ENCODE assay signal across 8 mouse cellular contexts in the genomic region with DNA sequence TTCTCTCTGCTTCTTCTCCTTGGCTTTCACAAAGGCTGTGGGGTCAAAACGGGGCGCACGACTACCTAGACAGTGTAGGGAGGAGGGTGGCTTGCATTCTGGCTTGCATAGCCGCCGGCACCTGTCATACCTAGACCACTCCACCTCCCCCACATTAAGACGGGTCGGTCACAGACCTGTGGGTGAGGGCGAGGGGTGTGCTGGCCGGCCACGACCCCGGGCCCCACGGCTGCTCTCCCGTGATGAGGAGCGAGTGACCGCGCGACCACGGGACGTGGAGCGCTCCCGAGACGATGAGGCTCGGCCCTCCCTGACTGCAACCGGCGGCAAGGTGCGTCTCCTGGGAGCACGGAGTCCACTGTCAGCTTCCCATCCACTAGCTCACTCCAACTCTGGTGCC. TPM values are rescaled to one million over a fixed set of nuclear protein-coding genes. Genes with fewer than 3 reads are reported as not detected.
DNase-seq lines count a peak whose midpoint lies in the region; ATAC-seq lines count a peak whose summit lies in the region.

No protein-coding gene starts in this region.

- peak; percentile 25 to 35 for DNase-seq in adrenal gland, adult (ENCODE audit: inconsistent age in 2 of 2, low spot score in 1 of 2)
- DNase-seq in adrenal gland, adult 2 months, result no peak
- no peak for DNase-seq in liver, embryonic 11.5 days (ENCODE audit: low spot score)
- no peak for DNase-seq in liver
- DNase-seq in kidney, postnatal 4 days, result peak; percentile 8 to 18
- DNase-seq in frontal cortex, postnatal 25 days (ENCODE audit: low spot score in 2 of 2), result no peak
- DNase-seq in right cerebral cortex, postnatal 36 days (ENCODE audit: low spot score in 2 of 2), result no peak

- peaks cover 15% of the 10 kb centered on the region for H3K4me1 ChIP-seq in liver, embryonic 11.5 days (replicated peaks; ENCODE audit: control insufficient read depth, insufficient read depth, low read length)
- H3K4me1 ChIP-seq in neural tube, embryonic 13.5 days (replicated peaks), result peaks cover 34% of the 10 kb centered on the region

- WGBS in liver, embryonic 11.5 days, result 30% methylated on average over 27 of the region's 27 CpGs
- 27% methylated on average over 27 of the region's 27 CpGs for WGBS in neural tube, embryonic 13.5 days

- H3K9me3 ChIP-seq in liver, embryonic 11.5 days (ENCODE audit: control insufficient read depth, low read length), result no peaks in the 10 kb centered on the region
- H3K9me3 ChIP-seq in neural tube, embryonic 13.5 days, result no peaks in the 10 kb centered on the region

- H3K27ac ChIP-seq in liver, embryonic 11.5 days (ENCODE audit: low read depth, low read length), result no peak overlapping the region
- no peak overlapping the region for H3K27ac ChIP-seq in neural tube, embryonic 13.5 days (replicated peaks)

- peaks cover 18% of the 10 kb centered on the region for H3K27me3 ChIP-seq in liver, embryonic 11.5 days (replicated peaks; ENCODE audit: control insufficient read depth, insufficient read depth, low read length)
- peaks cover 13% of the 10 kb centered on the region for H3K27me3 ChIP-seq in neural tube, embryonic 13.5 days

- H3K4me2 ChIP-seq in liver, embryonic 11.5 days, result peak overlapping the region; percentile 74
- peak overlapping the region; percentile 77 for H3K4me2 ChIP-seq in neural tube, embryonic 13.5 days

- 0 out of 2 replicates have a peak, but pooled peaks have one; percentile 13 for ATAC-seq in liver, embryonic 11.5 days (replicated peaks; ENCODE audit: low FRiP score)
- ATAC-seq in neural tube, embryonic 13.5 days (ENCODE audit: low read depth), result peak; percentile 62

- no peak overlapping the region for H3K9ac ChIP-seq in liver, embryonic 11.5 days (ENCODE audit: low read depth, low read length)
- peak overlapping the region; percentile 75 for H3K9ac ChIP-seq in neural tube, embryonic 13.5 days

- H3K36me3 ChIP-seq in liver, embryonic 11.5 days (ENCODE audit: control insufficient read depth, insufficient read depth, low read length), result no peaks in the 10 kb centered on the region; the same call in 1 of the 2 replicates
- H3K36me3 ChIP-seq in neural tube, embryonic 13.5 days, result no peaks in the 10 kb centered on the region

- no peak overlapping the region for H3K4me3 ChIP-seq in liver, embryonic 11.5 days (ENCODE audit: low read depth, low read length)
- peak overlapping the region; percentile 49 for H3K4me3 ChIP-seq in neural tube, embryonic 13.5 days

RNA-seq across cellular contexts. Expression of gene Ccdc61, which starts 17.2 kb away (rescaled TPM):
- 10 to 100 TPM in 1 of 2 experiments, 1 to 10 TPM in 1; 10.0 to 10.1 TPM for total RNA-seq in adrenal gland, adult 2 months (2021)
- 28.5 and 30.2 TPM in 2 replicates for polyA plus RNA-seq in adrenal gland, adult 2 months (2012; rRNA removed)
- 20.8 and 21.1 TPM in 2 replicates for polyA plus RNA-seq in liver, embryonic 11.5 days (2014; fragmentation: Nextera tagmentation; extraction: Ambion mirVana)
- polyA plus RNA-seq in neural tube, embryonic 13.5 days (2015; fragmentation: Nextera tagmentation; extraction: Ambion mirVana), result 19.7 and 23.0 TPM in 2 replicates

RNA-seq across cellular contexts. Expression of gene Pglyrp1, which starts 21.9 kb away (rescaled TPM):
- total RNA-seq in adrenal gland, adult 2 months (2021), result 1 to 10 TPM; 1.2 TPM
- 3.6 and 5.2 TPM in 2 replicates for polyA plus RNA-seq in adrenal gland, adult 2 months (2012; rRNA removed)
- 7.9 TPM in 2 replicates for polyA plus RNA-seq in liver, embryonic 11.5 days (2014; fragmentation: Nextera tagmentation; extraction: Ambion mirVana)
- polyA plus RNA-seq in neural tube, embryonic 13.5 days (2015; fragmentation: Nextera tagmentation; extraction: Ambion mirVana), result 12.6 and 12.8 TPM in 2 replicates

RNA-seq across cellular contexts. Expression of gene Nova2, which starts 32.7 kb away (rescaled TPM):
- 1 to 10 TPM; 3.5 to 4.6 TPM for total RNA-seq in adrenal gland, adult 2 months (2021)
- polyA plus RNA-seq in adrenal gland, adult 2 months (2012; rRNA removed), result 1.7 and 1.9 TPM in 2 replicates
- 0.22 and 0.41 TPM in 2 replicates for polyA plus RNA-seq in liver, embryonic 11.5 days (2014; fragmentation: Nextera tagmentation; extraction: Ambion mirVana)
- polyA plus RNA-seq in neural tube, embryonic 13.5 days (2015; fragmentation: Nextera tagmentation; extraction: Ambion mirVana), result 9.7 and 10.7 TPM in 2 replicates

RNA-seq across cellular contexts. Expression of gene Mill2, which starts 53.2 kb away (rescaled TPM):
- total RNA-seq in adrenal gland, adult 2 months (2021), result 1 to 10 TPM; 7.0 to 7.5 TPM
- polyA plus RNA-seq in adrenal gland, adult 2 months (2012; rRNA removed), result 4.6 and 4.9 TPM in 2 replicates
- polyA plus RNA-seq in liver, embryonic 11.5 days (2014; fragmentation: Nextera tagmentation; extraction: Ambion mirVana), result 0.21 and 0.26 TPM in 2 replicates
- 0.17 and 0.59 TPM in 2 replicates for polyA plus RNA-seq in neural tube, embryonic 13.5 days (2015; fragmentation: Nextera tagmentation; extraction: Ambion mirVana)

Comparison
In these comparisons a context has a peak if more than half of its experiments do, and no peak if none do; other contexts are left out.
1. DNase-seq: peak in adrenal gland, adult (2 of 2) and kidney, postnatal 4 days (2 of 2); none in adrenal gland, adult 2 months (single experiment), liver, embryonic 11.5 days (single experiment), liver (single experiment), frontal cortex, postnatal 25 days (0 of 2) and right cerebral cortex, postnatal 36 days (0 of 2).